Mouse (Mus musculus) liver, embryonic 13.5 days (tissue): ENCODE measurements around the gene Tanc2. TPM values are rescaled to one million over a fixed set of nuclear protein-coding genes. Genes with fewer than 3 reads are reported as not detected.

ENCODE experiments used
- ATAC-seq: fragments of 200-750 bp; cut with Nextera tagmentation; 2 replicates; pipeline ENCODE4 v1.8.0; 2017; ENCODE audit warnings: low read depth, mild to moderate bottlenecking, moderate number of reproducible peaks, moderate library complexity
- DNase-seq: peaks from one replicate; pipeline ENCODE4 v3.0.0; 2022
- H3K27ac ChIP-seq: fragments of 300-500 bp; sonication (generic); 2 replicates; pipeline ENCODE4 v1.5.1; 2015; ENCODE audit warnings: moderate library complexity, mild to moderate bottlenecking, inconsistent platforms
- H3K27me3 ChIP-seq: fragments of 300-500 bp; sonication (generic); 2 replicates; pipeline ENCODE4 v1.6.1; 2015; ENCODE audit warnings: mild to moderate bottlenecking, inconsistent platforms
- H3K36me3 ChIP-seq: fragments of 300-500 bp; sonication (generic); 2 replicates; pipeline ENCODE4 v1.6.1; 2015; ENCODE audit warnings: mild to moderate bottlenecking, inconsistent platforms
- H3K4me1 ChIP-seq: fragments of 300-500 bp; sonication (generic); replicated peaks from 2 replicates; pipeline ENCODE4 v1.6.1; 2015; ENCODE audit warnings: inconsistent platforms
- H3K4me2 ChIP-seq: fragments of 300-500 bp; sonication (generic); 2 replicates; pipeline ENCODE4 v1.6.1; 2015; ENCODE audit warnings: inconsistent platforms, mild to moderate bottlenecking, moderate library complexity
- H3K4me3 ChIP-seq: fragments of 300-500 bp; sonication (generic); replicated peaks from 2 replicates; pipeline ENCODE4 v1.5.1; 2015; ENCODE audit warnings: mild to moderate bottlenecking, inconsistent platforms
- H3K9ac ChIP-seq: fragments of 300-500 bp; sonication (generic); 2 replicates; pipeline ENCODE4 v1.6.1; 2015; ENCODE audit warnings: mild to moderate bottlenecking, inconsistent platforms
- H3K9me3 ChIP-seq: fragments of 300-500 bp; sonication (generic); replicated peaks from 2 replicates; pipeline ENCODE4 v1.6.1; 2016; ENCODE audit warnings: inconsistent platforms
- WGBS: fragments of 180-500 bp; shearing (Covaris S2); methylation state at CpG from one replicate; pipeline ENCODE4 v1.1.7; 2015; ENCODE audit not compliant: insufficient replicate concordance; 5-methylcytosine and 5-hydroxymethylcytosine counted together
- polyA plus RNA-seq: library from polyadenylated mRNA; unstranded; fragments of >200 nt; fragmentation: Nextera tagmentation; extraction: Ambion mirVana; gene quantifications from 2 replicates; pipeline ENCODE4 v1.2.1, GENCODE M21; 2015

Gene Tanc2
- polyA plus RNA-seq, 1 experiment from 2014 or later: 1.3 TPM

GRCm38 (mm10) chr11:105944126-105944621 lies 354.4 kb downstream of the Tanc2 start:
- DNase-seq (no peak), ATAC-seq (peak; percentile 64)
- peak overlapping the region; percentile 87 for H3K4me2 ChIP-seq
- H3K9ac ChIP-seq: peak overlapping the region; percentile 61
- no peaks in the 10 kb centered on the region for H3K9me3 ChIP-seq
- WGBS: 1% methylated on average over 46 of the region's 59 CpGs
- H3K27ac ChIP-seq: no peak overlapping the region
- peaks cover 58% of the 10 kb centered on the region for H3K27me3 ChIP-seq
- peak overlapping the region; percentile 66 for H3K4me3 ChIP-seq
- no peaks in the 10 kb centered on the region for H3K36me3 ChIP-seq
- H3K4me1 ChIP-seq: peaks cover 37% of the 10 kb centered on the region

GRCm38 (mm10) chr11:105944770-105945672 lies 355.2 kb downstream of the Tanc2 start:
- DNase-seq (no peak), ATAC-seq (no peak)
- H3K27ac ChIP-seq: no peak overlapping the region

GRCm38 (mm10) chr11:105946694-105947154 lies 356.9 kb downstream of the Tanc2 start:
- Histone ChIP-seq H3K4me1 (peaks cover 35% of the 10 kb centered on the region), H3K4me3 (no peak overlapping the region), H3K4me2 (peak overlapping the region; percentile 9; the same call in 1 of the 2 replicates), H3K36me3 (no peaks in the 10 kb centered on the region), H3K27me3 (peaks cover 45% of the 10 kb centered on the region), H3K9ac (no peak overlapping the region), H3K9me3 (no peaks in the 10 kb centered on the region), H3K27ac (no peak overlapping the region)
- DNase-seq (no peak), ATAC-seq (peak; percentile 54; the same call in 1 of the 2 replicates)
- 14% methylated on average over 11 of the region's 11 CpGs for WGBS

More at GRCm38 (mm10) chr11:105944770-105945672, 355.2 kb downstream of the Tanc2 start:
- Histone ChIP-seq H3K36me3 (no peaks in the 10 kb centered on the region), H3K4me2 (peak overlapping the region; percentile 87), H3K27me3 (peaks cover 52% of the 10 kb centered on the region), H3K4me3 (peak overlapping the region; percentile 66), H3K9me3 (no peaks in the 10 kb centered on the region), H3K9ac (no peak overlapping the region), H3K4me1 (peaks cover 37% of the 10 kb centered on the region)
- 56% methylated on average over 16 of the region's 16 CpGs for WGBS

- 20% methylated on average over 2 of the region's 2 CpGs for WGBS
- Histone ChIP-seq H3K4me3 (no peak overlapping the region), H3K9ac (no peak overlapping the region), H3K4me1 (peaks cover 28% of the 10 kb centered on the region), H3K27me3 (peaks cover 38% of the 10 kb centered on the region), H3K27ac (no peak overlapping the region), H3K9me3 (no peaks in the 10 kb centered on the region), H3K4me2 (no peak overlapping the region), H3K36me3 (no peaks in the 10 kb centered on the region)
- ATAC-seq (no peak), DNase-seq (no peak)
These were observed 358.5 kb downstream of the Tanc2 start for GRCm38 (mm10) chr11:105948255-105948654.

GRCm38 (mm10) chr11:105950519-105950918 lies 360.7 kb downstream of the Tanc2 start:
- Histone ChIP-seq H3K4me1 (peaks cover 8% of the 10 kb centered on the region; the same call in 1 of the 2 replicates), H3K36me3 (no peaks in the 10 kb centered on the region), H3K4me2 (no peak overlapping the region), H3K4me3 (no peak overlapping the region), H3K27me3 (peaks cover 17% of the 10 kb centered on the region), H3K27ac (no peak overlapping the region), H3K9ac (no peak overlapping the region), H3K9me3 (no peaks in the 10 kb centered on the region)
- DNase-seq: no peak
- no peak for ATAC-seq
- 49% methylated on average over 4 of the region's 4 CpGs for WGBS

GRCm38 (mm10) chr11:105951601-105952044 lies 361.8 kb downstream of the Tanc2 start:
- H3K4me3 ChIP-seq: no peak overlapping the region
- H3K27ac ChIP-seq: no peak overlapping the region
- ATAC-seq (no peak), DNase-seq (no peak)
- H3K27me3 ChIP-seq: peaks cover 15% of the 10 kb centered on the region
- no peaks in the 10 kb centered on the region for H3K36me3 ChIP-seq
- no peak overlapping the region for H3K9ac ChIP-seq
- 0 out of 2 replicates have a peak, but pooled peaks cover 3% of the 10 kb centered on the region for H3K4me1 ChIP-seq
- 58% methylated on average over 3 of the region's 3 CpGs for WGBS
- no peak overlapping the region for H3K4me2 ChIP-seq
- no peaks in the 10 kb centered on the region for H3K9me3 ChIP-seq

- H3K36me3 ChIP-seq: no peaks in the 10 kb centered on the region
- no peak for ATAC-seq
- no peak overlapping the region for H3K27ac ChIP-seq
- no peak for DNase-seq
- no peaks in the 10 kb centered on the region; the same call in 1 of the 2 replicates for H3K4me1 ChIP-seq
- no peak overlapping the region for H3K4me2 ChIP-seq
- H3K9me3 ChIP-seq: no peaks in the 10 kb centered on the region
- no peak overlapping the region for H3K9ac ChIP-seq
- H3K27me3 ChIP-seq: peaks cover 15% of the 10 kb centered on the region
- 69% methylated on average over 9 of the region's 9 CpGs for WGBS
- H3K4me3 ChIP-seq: no peak overlapping the region
These were observed 362.3 kb downstream of the Tanc2 start for GRCm38 (mm10) chr11:105952111-105952510.

- no peak within 1 kb of the TSS for H3K9ac ChIP-seq
- DNase-seq (no peak), ATAC-seq (no peak)
- H3K4me3 ChIP-seq: no peak within 1 kb of the TSS
- H3K9me3 ChIP-seq: no peaks in the 10 kb centered on the region
- H3K27ac ChIP-seq: no peak within 1 kb of the TSS
- no peak within 1 kb of the TSS for H3K4me2 ChIP-seq
- H3K27me3 ChIP-seq: peaks cover 14% of the 10 kb centered on the region
- H3K4me1 ChIP-seq: no peaks in the 10 kb centered on the region; the same call in 1 of the 2 replicates
- H3K36me3 ChIP-seq: no peaks in the 10 kb centered on the region
- WGBS: 61% methylated on average over 12 of the region's 12 CpGs
These were observed 363.2 kb downstream of the Tanc2 start, which contains the start of gene Cyb561 for GRCm38 (mm10) chr11:105952911-105953386. Cyb561 (minus strand) TSS chr11:105953336.

- H3K4me1 ChIP-seq: no peaks in the 10 kb centered on the region; the same call in 1 of the 2 replicates
- H3K4me3 ChIP-seq: no peak overlapping the region
- no peaks in the 10 kb centered on the region for H3K9me3 ChIP-seq
- ATAC-seq: no peak
- H3K36me3 ChIP-seq: no peaks in the 10 kb centered on the region
- H3K27ac ChIP-seq: no peak overlapping the region
- no peak for DNase-seq
- 57% methylated on average over 6 of the region's 6 CpGs for WGBS
- no peak overlapping the region for H3K9ac ChIP-seq
- H3K4me2 ChIP-seq: no peak overlapping the region
- peaks cover 14% of the 10 kb centered on the region for H3K27me3 ChIP-seq
These were observed 363.6 kb downstream of the Tanc2 start for GRCm38 (mm10) chr11:105953402-105953801.

GRCm38 (mm10) chr11:105955815-105956430 lies 366.1 kb downstream of the Tanc2 start:
- no peak overlapping the region for H3K4me3 ChIP-seq
- ATAC-seq (no peak), DNase-seq (no peak)
- no peaks in the 10 kb centered on the region for H3K36me3 ChIP-seq
- no peaks in the 10 kb centered on the region for H3K9me3 ChIP-seq
- no peak overlapping the region for H3K27ac ChIP-seq
- peaks cover 11% of the 10 kb centered on the region; the same call in 1 of the 2 replicates for H3K27me3 ChIP-seq
- 83% methylated on average over 28 of the region's 28 CpGs for WGBS
- peaks cover 4% of the 10 kb centered on the region for H3K4me1 ChIP-seq
- no peak overlapping the region for H3K9ac ChIP-seq
- no peak overlapping the region for H3K4me2 ChIP-seq

- WGBS: 32% methylated on average over 6 of the region's 6 CpGs
- H3K4me1 ChIP-seq: peaks cover 4% of the 10 kb centered on the region
- H3K4me3 ChIP-seq: no peak overlapping the region
- DNase-seq (no peak), ATAC-seq (no peak)
- H3K9ac ChIP-seq: no peak overlapping the region
- H3K27me3 ChIP-seq: peaks cover 10% of the 10 kb centered on the region; the same call in 1 of the 2 replicates
- no peaks in the 10 kb centered on the region for H3K36me3 ChIP-seq
- H3K4me2 ChIP-seq: no peak overlapping the region
- H3K9me3 ChIP-seq: no peaks in the 10 kb centered on the region
- no peak overlapping the region for H3K27ac ChIP-seq
These were observed 367.7 kb downstream of the Tanc2 start for GRCm38 (mm10) chr11:105957501-105957900.
